ENCODE assay signal across 9 mouse cellular contexts in genomic region chr5:147752914-147753341, GRCm38 (mm10). TPM values are rescaled to one million over a fixed set of nuclear protein-coding genes. Genes with fewer than 3 reads are reported as not detected.
DNase-seq lines count a peak whose midpoint lies in the region; ATAC-seq and TF ChIP-seq lines count a peak whose summit lies in the region.
"Had no signal": no experiment of that assay in that cellular context is flagged by ENCODE, and none has a peak within 500 bp of the region (broad histone marks: within the 10 kb centered on the region; RNA-seq: fewer than 3 reads in every experiment).

No protein-coding gene starts in this region.

- intact Hi-C loops in left cerebral cortex, adult 2 months (cut with DNase I) = no loop called here

- peaks cover 14% of the 10 kb centered on the region for H3K27me3 ChIP-seq in heart, embryonic 15.5 days

- peaks cover 25% of the 10 kb centered on the region for H3K4me1 ChIP-seq in heart, embryonic 15.5 days (replicated peaks)

- H3K4me2 ChIP-seq in heart, embryonic 15.5 days = peak overlapping the region; percentile 66

- peak; percentile 27 for DNase-seq in embryo, embryonic 10.5 days (ENCODE audit: low spot score)
- no peak for DNase-seq in embryo, embryonic 10 days (ENCODE audit: low spot score)
- DNase-seq in kidney, postnatal 10 days = peak; percentile 60
- DNase-seq in lung, postnatal 4 days = peak; percentile 45 to 69
- DNase-seq in right cerebral cortex, postnatal 10 days (ENCODE audit: low spot score in 2 of 2) = no peak
- DNase-seq in left cerebral cortex, adult 2 months (ENCODE audit: extremely low spot score in 1 of 2, low spot score in 2 of 2) = no peak
- no peak for DNase-seq in right cerebral cortex, adult 18-20 months

- no peak for TF ChIP-seq CTCF in left cerebral cortex, adult 2 months (IDR thresholded peaks at IDR 0.05)

- no peaks in the 10 kb centered on the region for H3K36me3 ChIP-seq in heart, embryonic 15.5 days

- H3K4me3 ChIP-seq in heart, embryonic 15.5 days = peak overlapping the region; percentile 33
- H3K4me3 ChIP-seq in left cerebral cortex, adult 2 months = no peak overlapping the region
- H3K4me3 ChIP-seq: myocyte had no signal

- H3K9ac ChIP-seq in heart, embryonic 15.5 days = no peak overlapping the region

- no peaks in the 10 kb centered on the region for H3K9me3 ChIP-seq in heart, embryonic 15.5 days (replicated peaks)

- WGBS in heart, embryonic 15.5 days = 3% methylated on average over 25 of the region's 25 CpGs

- no peak overlapping the region for H3K27ac ChIP-seq in heart, embryonic 15.5 days
- no peak overlapping the region for H3K27ac ChIP-seq in left cerebral cortex, adult 2 months

- ATAC-seq in heart, embryonic 15.5 days (replicated peaks; ENCODE audit: insufficient number of reproducible peaks, insufficient read depth, low FRiP score, low read depth) = 0 out of 2 replicates have a peak, but pooled peaks have one; percentile 23

RNA-seq across cellular contexts. Expression of gene Flt1, which starts 27.1 kb away (rescaled TPM):
- polyA plus RNA-seq in heart, embryonic 15.5 days (2015; fragmentation: Nextera tagmentation; extraction: Ambion mirVana) = 22.3 and 24.0 TPM in 2 replicates
- total RNA-seq in left cerebral cortex, adult 2 months (2021) = 10 to 100 TPM; 35.2 to 37.9 TPM

Comparison
In these comparisons a context has a peak if more than half of its experiments do, and no peak if none do; other contexts are left out.
1. DNase-seq: peak in embryo, embryonic 10.5 days (single experiment), kidney, postnatal 10 days (single experiment) and lung, postnatal 4 days (2 of 2); none in embryo, embryonic 10 days (single experiment), right cerebral cortex, postnatal 10 days (0 of 2), left cerebral cortex, adult 2 months (0 of 2) and right cerebral cortex, adult 18-20 months (single experiment).